ENCODE assay signal across 26 mouse cellular contexts in the genomic region with DNA sequence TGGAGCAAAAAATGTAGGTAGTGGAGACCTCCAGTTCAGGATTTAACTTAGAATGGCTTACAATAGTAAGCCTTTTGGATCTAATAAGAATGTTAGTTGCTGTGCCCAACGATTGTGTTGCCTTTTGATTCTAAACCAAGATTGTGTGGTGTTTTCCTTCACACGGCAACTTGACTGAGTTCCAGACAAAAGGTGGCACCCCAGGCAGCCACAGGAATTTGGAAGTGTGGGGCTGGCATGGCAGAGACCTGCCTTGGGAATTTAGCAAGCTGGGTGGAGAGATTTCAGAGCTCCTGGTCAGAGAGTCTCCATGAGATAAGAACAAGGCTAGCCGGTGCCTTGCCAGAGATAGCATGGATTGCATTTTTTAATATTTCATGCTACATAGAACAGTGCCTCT. TPM values are rescaled to one million over a fixed set of nuclear protein-coding genes. Genes with fewer than 3 reads are reported as not detected.
"Had no signal": no experiment of that assay in that cellular context is flagged by ENCODE, and none has a peak within 500 bp of the region (broad histone marks: within the 10 kb centered on the region; RNA-seq: fewer than 3 reads in every experiment).

No protein-coding gene starts in this region.

- DNase-seq: kidney, adult 2 months; kidney, postnatal 25 days; layer of hippocampus, postnatal 36 days; left cerebral cortex, postnatal 4 days; lung, embryonic 14.5 days; thymus, adult 18-20 months; thymus, postnatal 36 days had no signal

- H3K36me3 ChIP-seq: limb, embryonic 12.5 days; limb, embryonic 15.5 days; liver, embryonic 12.5 days; liver, embryonic 15.5 days; midbrain, embryonic 12.5 days; midbrain, embryonic 15.5 days had no signal

- H3K9me3 ChIP-seq: limb, embryonic 12.5 days; limb, embryonic 15.5 days; liver, embryonic 12.5 days; liver, embryonic 15.5 days; midbrain, embryonic 12.5 days; midbrain, embryonic 15.5 days had no signal

- H3K27ac ChIP-seq: kidney, postnatal 0 days; left cerebral cortex, adult 2 months; limb, embryonic 12.5 days; limb, embryonic 15.5 days; liver, embryonic 12.5 days; liver, embryonic 15.5 days; macrophage; midbrain, embryonic 12.5 days; midbrain, embryonic 15.5 days had no signal

- H3K4me2 ChIP-seq: limb, embryonic 12.5 days; limb, embryonic 15.5 days; liver, embryonic 12.5 days; liver, embryonic 15.5 days; lung, embryonic 14.5 days; midbrain, embryonic 12.5 days; midbrain, embryonic 15.5 days had no signal

- H3K4me3 ChIP-seq: left cerebral cortex, adult 2 months; limb, embryonic 12.5 days; limb, embryonic 15.5 days; liver, embryonic 12.5 days; liver, embryonic 15.5 days; midbrain, embryonic 12.5 days; midbrain, embryonic 15.5 days had no signal

- H3K27me3 ChIP-seq: limb, embryonic 12.5 days; limb, embryonic 15.5 days; liver, embryonic 12.5 days; liver, embryonic 15.5 days; midbrain, embryonic 12.5 days; midbrain, embryonic 15.5 days had no signal

- H3K9ac ChIP-seq: limb, embryonic 12.5 days; limb, embryonic 15.5 days; liver, embryonic 12.5 days; liver, embryonic 15.5 days; lung, embryonic 14.5 days; midbrain, embryonic 12.5 days; midbrain, embryonic 15.5 days had no signal

- H3K4me1 ChIP-seq: limb, embryonic 12.5 days; limb, embryonic 15.5 days; liver, embryonic 12.5 days; liver, embryonic 15.5 days; midbrain, embryonic 12.5 days; midbrain, embryonic 15.5 days had no signal

- ATAC-seq: intestine, postnatal 0 days; liver, embryonic 12.5 days; midbrain, embryonic 15.5 days had no signal

RNA-seq across cellular contexts. Expression of a gene that starts 8.3 kb away (rescaled TPM):
- polyA plus RNA-seq: intestine, embryonic 14.5 days; intestine, postnatal 0 days; kidney, embryonic 14.5 days; kidney, postnatal 0 days; large intestine, adult 2 months; limb, embryonic 15.5 days; lung, embryonic 14.5 days; macrophage; neural tube, embryonic 14.5 days; small intestine, adult 2 months; spleen, adult 2 months; urinary bladder, adult 2 months had no signal

RNA-seq across cellular contexts. Expression of a gene that starts 19.7 kb away (rescaled TPM):
- polyA plus RNA-seq: intestine, embryonic 14.5 days; intestine, postnatal 0 days; kidney, adult 2 months; kidney, embryonic 14.5 days; kidney, postnatal 0 days; large intestine, adult 2 months; limb, embryonic 12.5 days; limb, embryonic 15.5 days; liver, embryonic 15.5 days; lung, embryonic 14.5 days; macrophage; midbrain, embryonic 12.5 days; midbrain, embryonic 15.5 days; neural tube, embryonic 11.5 days; neural tube, embryonic 14.5 days; small intestine, adult 2 months; spleen, adult 2 months; stomach, embryonic 16.5 days; urinary bladder, adult 2 months had no signal
